Mouse (Mus musculus): ENCODE results near the gene Olfr849. TPM values are rescaled to one million over a fixed set of nuclear protein-coding genes. Genes with fewer than 3 reads are reported as not detected.

Gene Olfr849
- not detected in 2 replicates for polyA plus RNA-seq (2011; ENCODE audit: insufficient read length, low read depth, missing spikeins)

DNA sequence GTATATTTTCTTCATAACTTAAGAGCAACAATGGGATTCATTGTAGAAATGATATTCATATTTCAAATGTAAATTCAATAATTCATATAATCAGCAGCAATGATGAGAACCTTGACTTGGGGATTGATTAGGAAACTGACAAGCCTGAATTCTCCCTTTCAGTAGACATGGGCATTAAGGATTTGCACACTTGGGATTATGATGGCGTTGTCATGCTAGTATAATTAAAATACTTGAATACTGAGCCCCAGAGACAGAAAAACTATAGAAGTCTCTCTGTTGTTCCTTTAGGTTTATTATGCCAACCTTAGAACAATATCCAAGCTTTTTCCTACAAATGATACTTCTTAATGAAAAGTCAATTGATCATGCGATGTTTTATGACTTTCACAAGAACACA, at the start of gene Olfr849:
Gene Olfr849, plus strand, starts transcription at position 301 of the 400 bp plus-strand sequence.
- TF ChIP-seq POLR2A (IDR thresholded peaks at IDR 0.05; ENCODE audit: low read depth, low read length) (no peak), CTCF (IDR thresholded peaks at IDR 0.05; ENCODE audit: borderline replicate concordance, insufficient read depth, low read length) (no peak)
- Histone ChIP-seq H3K27ac (ENCODE audit: insufficient read depth, low read length) (no peak within 1 kb of the TSS), H3K4me1 (ENCODE audit: control insufficient read depth, insufficient read depth, low read length) (no peaks in the 10 kb centered on the region), H3K4me3 (ENCODE audit: insufficient read depth, low read length) (no peak within 1 kb of the TSS)

DNA sequence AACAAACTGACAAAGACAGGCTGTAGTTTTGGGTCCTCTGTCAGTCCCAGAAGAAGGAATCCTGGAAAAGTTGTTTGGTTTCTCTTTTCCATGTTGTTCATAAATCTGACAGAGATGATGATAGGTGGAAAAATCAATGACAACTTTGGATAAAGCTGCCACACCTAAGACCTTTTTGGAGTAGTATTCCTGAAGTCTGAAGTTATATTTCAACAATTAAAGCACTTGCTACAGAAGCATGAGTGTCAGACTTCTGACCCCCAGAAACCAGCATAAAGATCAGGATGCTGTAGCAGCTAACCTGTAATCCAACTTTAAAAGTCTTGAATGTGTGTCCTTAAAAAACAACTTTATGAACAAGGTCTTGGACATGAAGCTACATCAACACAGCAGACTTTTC, 38.1 kb downstream of the Olfr849 start, which contains the start of gene Olfr850:
Gene Olfr850, minus strand, starts transcription at position 101 of the 400 bp plus-strand sequence.
- Histone ChIP-seq H3K27ac (ENCODE audit: insufficient read depth, low read length) (no peak within 1 kb of the TSS), H3K4me3 (ENCODE audit: insufficient read depth, low read length) (no peak within 1 kb of the TSS), H3K4me1 (ENCODE audit: control insufficient read depth, insufficient read depth, low read length) (no peaks in the 10 kb centered on the region)
- TF ChIP-seq POLR2A (IDR thresholded peaks at IDR 0.05; ENCODE audit: low read depth, low read length): no peak
- no peak for TF ChIP-seq CTCF (IDR thresholded peaks at IDR 0.05; ENCODE audit: borderline replicate concordance, insufficient read depth, low read length)

- H3K4me1 ChIP-seq (ENCODE audit: control insufficient read depth, insufficient read depth, low read length): no peaks in the 10 kb centered on the region
- H3K4me3 ChIP-seq (ENCODE audit: insufficient read depth, low read length): no peak within 1 kb of the TSS
- H3K27ac ChIP-seq (ENCODE audit: insufficient read depth, low read length): no peak within 1 kb of the TSS
- TF ChIP-seq POLR2A (IDR thresholded peaks at IDR 0.05; ENCODE audit: low read depth, low read length) (no peak), CTCF (IDR thresholded peaks at IDR 0.05; ENCODE audit: borderline replicate concordance, insufficient read depth, low read length) (no peak)
Measured at GRCm38 (mm10) chr9:19492995-19493394, 52.9 kb downstream of the Olfr849 start, which contains the start of gene Olfr851. Olfr851 (plus strand) TSS chr9:19493295.

Other genes starting within 250 kb of the Olfr849 start
- not detected in 2 replicates for gene Olfr843, start 188.3 kb upstream of the Olfr849 start, polyA plus RNA-seq (2011; ENCODE audit: insufficient read length, low read depth, missing spikeins)
- gene Olfr844, start 123.9 kb upstream of the Olfr849 start, polyA plus RNA-seq (2011; ENCODE audit: insufficient read length, low read depth, missing spikeins): not detected in 2 replicates
- not detected in 2 replicates for gene Olfr845, start 103.8 kb upstream of the Olfr849 start, polyA plus RNA-seq (2011; ENCODE audit: insufficient read length, low read depth, missing spikeins)
- gene Olfr846, start 76.3 kb upstream of the Olfr849 start, polyA plus RNA-seq (2011; ENCODE audit: insufficient read length, low read depth, missing spikeins): not detected in 2 replicates
- not detected in 2 replicates for gene Olfr847, start 61.6 kb upstream of the Olfr849 start, polyA plus RNA-seq (2011; ENCODE audit: insufficient read length, low read depth, missing spikeins)
- gene Olfr850, start 38.0 kb downstream of the Olfr849 start, polyA plus RNA-seq (2011; ENCODE audit: insufficient read length, low read depth, missing spikeins): not detected in 2 replicates
- gene Olfr851, start 53.0 kb downstream of the Olfr849 start, polyA plus RNA-seq (2011; ENCODE audit: insufficient read length, low read depth, missing spikeins): not detected in 2 replicates
- not detected in 2 replicates for gene Olfr853, start 100.8 kb downstream of the Olfr849 start, polyA plus RNA-seq (2011; ENCODE audit: insufficient read length, low read depth, missing spikeins)
- gene Olfr854, start 127.1 kb downstream of the Olfr849 start, polyA plus RNA-seq (2011; ENCODE audit: insufficient read length, low read depth, missing spikeins): not detected in 2 replicates
- not detected in 2 replicates for gene Olfr855, start 142.4 kb downstream of the Olfr849 start, polyA plus RNA-seq (2011; ENCODE audit: insufficient read length, low read depth, missing spikeins)
- gene Zfp317, start 181.8 kb downstream of the Olfr849 start, polyA plus RNA-seq (2011; ENCODE audit: insufficient read length, low read depth, missing spikeins): 28.3 and 28.8 TPM in 2 replicates

All from embryonic fibroblast, embryonic 13.5 days (primary cell).